Mouse (Mus musculus): ENCODE data around the gene Il1rl1.

- TF ChIP-seq CTCF (IDR thresholded peaks at IDR 0.05; ENCODE audit: insufficient read depth, low read depth, low read length): no peak
- no peak for TF ChIP-seq POLR2A (IDR thresholded peaks at IDR 0.05; ENCODE audit: insufficient read depth, low read depth, low read length)
Observed at GRCm38 (mm10) chr1:40392535-40392934, 36.8 kb upstream of the Il1rl1 start.
